Mouse (Mus musculus): ENCODE results near the gene Tmco4. TPM values are rescaled to one million over a fixed set of nuclear protein-coding genes. Genes with fewer than 3 reads are reported as not detected.

The Tmco4 gene
- total and polyA plus RNA-seq, 2 experiments from 2014 or later: 1.3 to 1.9 TPM

DNA sequence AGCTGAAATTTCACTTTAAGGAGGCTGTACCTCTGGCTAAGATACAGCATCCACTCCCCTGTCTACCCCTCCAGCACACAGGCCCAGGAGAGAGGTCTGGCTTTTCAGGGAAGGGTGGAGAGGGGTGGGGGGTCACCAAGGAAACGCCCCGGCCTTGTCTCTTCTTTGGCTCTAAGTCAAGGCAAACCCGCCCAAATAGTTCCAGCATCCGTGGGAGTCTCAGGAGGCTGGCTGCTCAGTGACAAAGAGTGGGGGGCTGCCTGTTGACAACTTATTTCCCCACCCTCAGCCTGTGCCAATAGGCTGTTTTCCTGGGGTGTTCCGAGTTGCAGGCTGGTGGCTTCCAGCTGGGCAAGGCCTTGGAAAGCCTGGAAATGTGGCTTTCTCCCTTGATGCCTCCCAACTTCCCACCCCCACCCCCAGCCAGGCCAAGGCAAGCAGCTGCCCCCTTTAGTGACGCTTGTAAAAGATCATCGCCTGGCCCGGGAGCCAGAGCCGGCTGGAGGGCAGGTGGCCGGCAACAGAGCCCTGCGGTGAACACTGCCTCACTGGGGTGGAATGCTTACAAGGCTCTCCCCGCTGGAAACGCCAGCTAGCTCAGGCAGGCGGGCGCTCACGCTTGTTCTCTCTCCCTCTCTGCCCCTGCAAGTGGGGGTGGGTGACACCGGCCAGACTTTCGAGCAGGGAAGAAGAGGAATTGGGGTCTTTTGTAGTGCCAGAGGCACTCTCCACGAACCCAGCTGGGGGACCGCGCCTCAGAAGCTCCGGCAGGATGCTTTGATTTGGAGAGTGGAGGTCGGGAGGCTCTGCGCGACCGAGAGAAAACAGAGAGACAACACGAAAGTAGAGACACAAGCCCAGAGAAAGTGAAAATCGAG lies 119.0 kb downstream of the Tmco4 start:
- no peak for TF ChIP-seq CTCF (IDR thresholded peaks at IDR 0.05)
- peak overlapping the region; percentile 86 for H3K4me2 ChIP-seq (ENCODE audit: low read depth, low read length, poor library complexity, severe bottlenecking)
- H3K27ac ChIP-seq (ENCODE audit: low read depth, low read length): 0 out of 2 replicates have a peak overlapping the region, but pooled peaks have one; percentile 38
- DNase-seq (ENCODE audit: low spot score) (peak; percentile 64), ATAC-seq (ENCODE audit: low FRiP score) (no peak)
- WGBS: 4% methylated on average over 28 of the region's 28 CpGs
- H3K4me3 ChIP-seq (ENCODE audit: low read depth, low read length): peak overlapping the region; percentile 53
- no peaks in the 10 kb centered on the region for H3K9me3 ChIP-seq (ENCODE audit: low read length)
- H3K4me1 ChIP-seq (ENCODE audit: insufficient read depth, low read length): no peaks in the 10 kb centered on the region
- H3K36me3 ChIP-seq (ENCODE audit: insufficient read depth, low read length): no peaks in the 10 kb centered on the region
- peaks cover 35% of the 10 kb centered on the region for H3K27me3 ChIP-seq (ENCODE audit: insufficient read depth, low read length)
- H3K9ac ChIP-seq (replicated peaks; ENCODE audit: low read length, poor library complexity, severe bottlenecking): peak overlapping the region; percentile 44; the same call in 1 of the 2 replicates

DNA sequence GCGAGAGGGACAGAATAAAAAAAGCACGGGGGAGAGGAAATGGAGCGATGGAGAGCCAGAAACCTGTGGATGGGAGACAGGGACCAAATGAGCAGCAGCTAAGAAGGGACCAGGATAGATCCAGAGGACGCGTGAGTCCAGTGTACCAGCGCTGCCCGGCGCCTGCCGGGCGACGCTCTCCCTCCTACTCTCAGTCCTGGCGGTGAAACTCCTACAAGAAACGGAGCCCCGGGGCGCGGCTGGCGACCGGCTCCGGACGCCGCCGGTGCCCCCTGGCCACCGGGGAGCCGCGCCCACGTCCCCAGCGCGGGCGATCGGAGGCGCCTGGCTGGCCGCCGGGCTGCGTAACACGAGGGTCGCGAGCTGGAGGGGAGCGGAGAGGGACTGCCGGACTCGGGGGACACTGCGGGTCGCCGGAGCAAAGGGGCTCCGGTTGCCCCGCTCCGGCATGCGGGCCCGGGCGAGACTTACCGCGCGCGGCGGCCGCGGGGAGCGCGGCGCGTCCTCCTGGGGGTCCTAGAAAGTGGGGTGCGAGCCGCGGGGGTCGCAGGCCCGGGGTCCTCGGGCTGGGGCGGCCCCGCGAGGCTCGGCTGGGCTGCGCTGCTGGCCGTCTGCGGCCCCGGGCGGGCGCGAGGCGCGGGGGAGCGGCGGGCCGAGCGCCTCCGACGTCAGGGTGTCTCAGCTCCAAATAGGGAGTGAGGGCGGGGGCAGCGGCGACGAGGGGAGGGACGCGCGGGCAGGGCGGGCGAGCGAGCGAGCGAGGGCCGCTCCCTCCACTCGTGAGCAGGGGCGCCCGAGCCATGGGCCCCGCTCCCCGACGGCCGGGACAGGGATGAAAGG lies 119.9 kb downstream of the Tmco4 start, which contains the start of gene Nbl1:
Gene Nbl1 (minus strand): TSS at position 638 of the 840 bp plus-strand sequence.
- WGBS: under 1% methylated on average over 73 of the region's 105 CpGs
- no peak for TF ChIP-seq CTCF (IDR thresholded peaks at IDR 0.05)
- no peak for DNase-seq (ENCODE audit: low spot score)

DNA sequence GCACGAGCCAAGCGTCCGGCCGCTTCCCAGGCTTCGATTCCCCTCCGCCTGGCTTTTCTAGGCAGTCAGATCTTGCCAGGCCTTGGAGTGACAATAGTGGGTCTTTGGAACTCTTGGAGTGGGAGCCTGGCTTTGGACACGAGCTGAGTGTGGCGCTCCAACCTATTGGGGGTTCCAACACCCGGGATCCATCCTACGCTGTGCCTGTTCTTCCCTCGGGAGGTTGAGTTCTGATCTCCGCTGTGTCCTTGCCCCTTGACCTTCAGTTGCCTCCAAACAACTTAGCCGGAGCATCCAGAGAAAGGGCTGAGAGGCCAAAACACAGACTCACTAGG lies 120.5 kb downstream of the Tmco4 start:
- ATAC-seq (ENCODE audit: low FRiP score): no peak
- peak overlapping the region; percentile 86 for H3K4me2 ChIP-seq (ENCODE audit: low read depth, low read length, poor library complexity, severe bottlenecking)
- no peak for TF ChIP-seq CTCF (IDR thresholded peaks at IDR 0.05)
- DNase-seq (ENCODE audit: low spot score): no peak
- no peaks in the 10 kb centered on the region for H3K9me3 ChIP-seq (ENCODE audit: low read length)
- peaks cover 31% of the 10 kb centered on the region for H3K27me3 ChIP-seq (ENCODE audit: insufficient read depth, low read length)
- peak overlapping the region; percentile 53 for H3K4me3 ChIP-seq (ENCODE audit: low read depth, low read length)
- no peak overlapping the region for H3K27ac ChIP-seq (ENCODE audit: low read depth, low read length)
- peak overlapping the region; percentile 51; the same call in 1 of the 2 replicates for H3K9ac ChIP-seq (replicated peaks; ENCODE audit: low read length, poor library complexity, severe bottlenecking)
- 23% methylated on average over 13 of the region's 13 CpGs for WGBS
- no peaks in the 10 kb centered on the region for H3K36me3 ChIP-seq (ENCODE audit: insufficient read depth, low read length)
- H3K4me1 ChIP-seq (ENCODE audit: insufficient read depth, low read length): no peaks in the 10 kb centered on the region

More for the DNA sequence above, 119.9 kb downstream of the Tmco4 start, which contains the start of gene Nbl1:
- ATAC-seq (ENCODE audit: low FRiP score): 0 out of 2 replicates have a peak, but pooled peaks have one; percentile 24
- Histone ChIP-seq H3K4me1 (ENCODE audit: insufficient read depth, low read length) (no peaks in the 10 kb centered on the region), H3K36me3 (ENCODE audit: insufficient read depth, low read length) (no peaks in the 10 kb centered on the region), H3K9ac (replicated peaks; ENCODE audit: low read length, poor library complexity, severe bottlenecking) (peak within 1 kb of the TSS; percentile 51), H3K27me3 (ENCODE audit: insufficient read depth, low read length) (peaks cover 31% of the 10 kb centered on the region), H3K4me3 (ENCODE audit: low read depth, low read length) (peak within 1 kb of the TSS; percentile 53), H3K27ac (ENCODE audit: low read depth, low read length) (peak within 1 kb of the TSS; percentile 38; the same call in 1 of the 2 replicates), H3K4me2 (ENCODE audit: low read depth, low read length, poor library complexity, severe bottlenecking) (peak within 1 kb of the TSS; percentile 86), H3K9me3 (ENCODE audit: low read length) (no peaks in the 10 kb centered on the region)

DNA sequence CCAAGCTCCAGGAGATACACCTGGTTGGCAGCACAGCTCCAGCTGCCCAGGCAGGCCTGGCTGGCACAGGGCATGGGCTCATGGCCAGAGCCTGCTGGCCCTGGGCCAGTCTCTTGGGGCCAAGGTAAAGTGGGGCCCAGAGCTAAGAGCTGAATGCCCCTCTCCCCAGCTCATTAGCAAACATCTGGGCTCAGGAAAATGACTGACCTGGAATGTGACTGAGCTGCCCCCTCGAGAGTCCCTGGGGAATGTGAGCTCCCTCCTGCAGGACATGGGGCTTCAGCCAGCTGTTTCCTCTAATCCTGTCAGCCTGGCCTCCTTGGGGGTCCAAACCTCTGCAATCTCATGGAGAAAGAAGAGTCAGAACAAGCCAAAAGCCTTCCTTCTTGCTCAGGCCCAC lies 122.7 kb downstream of the Tmco4 start:
- ATAC-seq (ENCODE audit: low FRiP score) (no peak), DNase-seq (ENCODE audit: low spot score) (no peak)
- H3K9ac ChIP-seq (replicated peaks; ENCODE audit: low read length, poor library complexity, severe bottlenecking): no peak overlapping the region
- peaks cover 31% of the 10 kb centered on the region for H3K27me3 ChIP-seq (ENCODE audit: insufficient read depth, low read length)
- no peak overlapping the region for H3K27ac ChIP-seq (ENCODE audit: low read depth, low read length)
- 33% methylated on average over 1 of the region's 1 CpGs for WGBS
- no peaks in the 10 kb centered on the region for H3K9me3 ChIP-seq (ENCODE audit: low read length)
- no peak overlapping the region for H3K4me3 ChIP-seq (ENCODE audit: low read depth, low read length)
- H3K36me3 ChIP-seq (ENCODE audit: insufficient read depth, low read length): no peaks in the 10 kb centered on the region
- no peak for TF ChIP-seq CTCF (IDR thresholded peaks at IDR 0.05)
- H3K4me2 ChIP-seq (ENCODE audit: low read depth, low read length, poor library complexity, severe bottlenecking): no peak overlapping the region
- no peaks in the 10 kb centered on the region for H3K4me1 ChIP-seq (ENCODE audit: insufficient read depth, low read length)

DNA sequence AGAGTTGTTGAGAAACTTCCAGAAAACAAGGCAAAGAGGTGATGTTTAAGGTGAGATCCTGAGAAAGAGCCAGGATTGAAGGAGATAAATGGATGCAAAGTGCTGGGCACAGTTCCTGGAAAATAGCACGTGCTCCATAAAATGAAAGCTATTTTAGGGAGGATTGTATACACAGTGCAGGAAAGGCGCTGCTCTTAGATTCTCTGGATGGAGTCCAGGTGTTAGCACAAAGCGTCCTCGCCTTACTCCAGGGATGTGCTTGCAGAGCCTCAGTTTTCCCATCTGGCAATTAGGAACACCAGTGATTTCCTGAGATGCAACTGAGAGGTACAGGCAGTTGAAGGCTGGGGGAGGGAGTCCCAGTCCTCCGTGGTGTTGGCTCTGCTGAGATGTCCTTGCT lies 123.5 kb downstream of the Tmco4 start:
- Histone ChIP-seq H3K4me3 (ENCODE audit: low read depth, low read length) (no peak overlapping the region), H3K4me1 (ENCODE audit: insufficient read depth, low read length) (no peaks in the 10 kb centered on the region), H3K9ac (replicated peaks; ENCODE audit: low read length, poor library complexity, severe bottlenecking) (no peak overlapping the region), H3K9me3 (ENCODE audit: low read length) (no peaks in the 10 kb centered on the region), H3K4me2 (ENCODE audit: low read depth, low read length, poor library complexity, severe bottlenecking) (no peak overlapping the region), H3K27me3 (ENCODE audit: insufficient read depth, low read length) (peaks cover 24% of the 10 kb centered on the region), H3K27ac (ENCODE audit: low read depth, low read length) (no peak overlapping the region), H3K36me3 (ENCODE audit: insufficient read depth, low read length) (peaks cover 3% of the 10 kb centered on the region; the same call in 1 of the 2 replicates)
- no peak for TF ChIP-seq CTCF (IDR thresholded peaks at IDR 0.05)
- ATAC-seq (ENCODE audit: low FRiP score) (no peak), DNase-seq (ENCODE audit: low spot score) (no peak)
- WGBS: 77% methylated on average over 5 of the region's 5 CpGs

Data from midbrain, postnatal 0 days (tissue).